Mouse (Mus musculus) gastrocnemius, adult 18-20 months (tissue): ENCODE data around the gene Arhgef25. TPM values are rescaled to one million over a fixed set of nuclear protein-coding genes. Genes with fewer than 3 reads are reported as not detected.
"Not testable (repeated sequence)": the region's sequence is repeated elsewhere in the genome, so short reads cannot be mapped to it uniquely, and the experiment has no call there.

Experiments used
- DNase-seq: peaks from one replicate; pipeline ENCODE4 v3.0.0; 2021; ENCODE audit warnings: low spot score
- total RNA-seq, 2 experiments: library from RNA; stranded (reverse); gene quantifications; 2 replicates each; pipeline ENCODE4 v1.2.3; 2021

Arhgef25 gene
- total RNA-seq, 2 experiments from 2014 or later, result 7.4 to 9.5 TPM

- no peak for DNase-seq
Measured at GRCm38 (mm10) chr10:127141500-127141899, 48.4 kb downstream of the Arhgef25 start.

- DNase-seq, result no peak
Measured at GRCm38 (mm10) chr10:127140971-127141370, 48.9 kb downstream of the Arhgef25 start.

- no peak for DNase-seq
Measured at GRCm38 (mm10) chr10:127138328-127139141, 51.3 kb downstream of the Arhgef25 start.

GRCm38 (mm10) chr10:127137896-127138295 is 52.0 kb downstream of the Arhgef25 start:
- no peak for DNase-seq

GRCm38 (mm10) chr10:127136510-127136909 is 53.4 kb downstream of the Arhgef25 start:
- no peak for DNase-seq

- no peak for DNase-seq
Measured at GRCm38 (mm10) chr10:127135118-127135836, 54.6 kb downstream of the Arhgef25 start.

- not testable (repeated sequence) for DNase-seq
Measured at GRCm38 (mm10) chr10:127134394-127135035, 55.4 kb downstream of the Arhgef25 start.

Other genes starting within 250 kb of the Arhgef25 start
- gene Ctdsp2, start 211.4 kb downstream of the Arhgef25 start, total RNA-seq, result 100 to 1,000 TPM in 1 of 2 experiments, 10 to 100 TPM in 1; 84.5 to 110 TPM
- 1 to 10 TPM; 2.9 to 3.6 TPM for gene Avil, start 189.4 kb downstream of the Arhgef25 start, total RNA-seq
- 10 to 100 TPM; 20.4 to 22.4 TPM for gene Tsfm, start 159.2 kb downstream of the Arhgef25 start, total RNA-seq
- gene Mettl1, start 148.7 kb downstream of the Arhgef25 start, total RNA-seq, result 1 to 10 TPM; 8.6 to 9.1 TPM
- gene Eef1akmt3, start 148.6 kb downstream of the Arhgef25 start, total RNA-seq, result under 1 TPM in 1 of 2 experiments, not detected in 1; 0.09 TPM
- gene Cyp27b1, start 141.8 kb downstream of the Arhgef25 start, total RNA-seq, result under 1 TPM in 1 of 2 experiments, not detected in 1; 0.19 TPM
- 1 to 10 TPM in 1 of 2 experiments, under 1 TPM in 1; 0.39 to 1.0 TPM for gene March9, start 129.9 kb downstream of the Arhgef25 start, total RNA-seq
- gene Cdk4, start 126.5 kb downstream of the Arhgef25 start, total RNA-seq, result 10 to 100 TPM; 42.2 to 45.6 TPM
- 10 to 100 TPM; 22.4 to 23.4 TPM for gene Tspan31, start 119.8 kb downstream of the Arhgef25 start, total RNA-seq
- 1 to 10 TPM; 1.3 to 1.7 TPM for gene Agap2, start 114.8 kb downstream of the Arhgef25 start, total RNA-seq
- 10 to 100 TPM; 11.3 to 13.5 TPM for gene Os9, start 69.0 kb downstream of the Arhgef25 start, total RNA-seq
- gene B4galnt1, start 24.9 kb downstream of the Arhgef25 start, total RNA-seq, result under 1 TPM; 0.39 to 0.93 TPM
- gene Slc26a10, start 9.4 kb downstream of the Arhgef25 start, total RNA-seq, result 1 to 10 TPM; 1.6 to 2.9 TPM
- gene Dtx3, start 5.6 kb upstream of the Arhgef25 start, total RNA-seq, result 10 to 100 TPM; 20.0 to 27.3 TPM
- 1 to 10 TPM; 7.4 to 8.2 TPM for gene Pip4k2c, start 21.5 kb upstream of the Arhgef25 start, total RNA-seq
- under 1 TPM; 0.21 to 0.37 TPM for gene Kif5a, start 73.3 kb upstream of the Arhgef25 start, total RNA-seq
- 10 to 100 TPM; 96.1 to 97.2 TPM for gene Dctn2, start 76.3 kb upstream of the Arhgef25 start, total RNA-seq
- 10 to 100 TPM; 14.6 to 15.7 TPM for gene Mbd6, start 98.9 kb upstream of the Arhgef25 start, total RNA-seq
- 10 to 100 TPM; 67.5 to 68.8 TPM for gene Mars, start 121.7 kb upstream of the Arhgef25 start, total RNA-seq
- gene Arhgap9, start 131.9 kb upstream of the Arhgef25 start, total RNA-seq, result under 1 TPM; 0.46 to 0.83 TPM
- gene Gli1, start 151.9 kb upstream of the Arhgef25 start, total RNA-seq, result under 1 TPM; 0.41 to 0.74 TPM
- not detected for gene Inhbe, start 164.3 kb upstream of the Arhgef25 start, total RNA-seq
- gene Inhbc, start 180.3 kb upstream of the Arhgef25 start, total RNA-seq, result not detected
- gene R3hdm2, start 190.2 kb upstream of the Arhgef25 start, total RNA-seq, result 100 to 1,000 TPM; 133 to 135 TPM